Mouse (Mus musculus): Measurements from ENCODE around the gene Kcnip4. TPM values are rescaled to one million over a fixed set of nuclear protein-coding genes. Genes with fewer than 3 reads are reported as not detected.

Kcnip4 gene
- polyA plus RNA-seq, 1 experiment from 2014 or later: 6.8 TPM

- 75% methylated on average over 12 of the region's 12 CpGs for WGBS
- Histone ChIP-seq H3K4me3 (replicated peaks) (no peak overlapping the region), H3K27ac (no peak overlapping the region), H3K9me3 (no peaks in the 10 kb centered on the region), H3K36me3 (no peaks in the 10 kb centered on the region), H3K27me3 (no peaks in the 10 kb centered on the region), H3K4me2 (replicated peaks) (no peak overlapping the region), H3K9ac (replicated peaks) (no peak overlapping the region), H3K4me1 (replicated peaks) (peaks cover 3% of the 10 kb centered on the region; the same call in 1 of the 2 replicates)
- no peak for ATAC-seq
These were observed 1014.5 kb downstream of the Kcnip4 start for GRCm38 (mm10) chr5:48510241-48510640.

- Histone ChIP-seq H3K9me3 (no peaks in the 10 kb centered on the region), H3K9ac (replicated peaks) (no peak overlapping the region), H3K27me3 (no peaks in the 10 kb centered on the region), H3K36me3 (no peaks in the 10 kb centered on the region), H3K4me1 (replicated peaks) (peaks cover 3% of the 10 kb centered on the region; the same call in 1 of the 2 replicates), H3K4me2 (replicated peaks) (no peak overlapping the region), H3K27ac (no peak overlapping the region), H3K4me3 (replicated peaks) (no peak overlapping the region)
- ATAC-seq: no peak
- WGBS: 81% methylated on average over 18 of the region's 18 CpGs
These were observed 1015.3 kb downstream of the Kcnip4 start for GRCm38 (mm10) chr5:48509194-48509930.

- Histone ChIP-seq H3K4me3 (replicated peaks) (no peak overlapping the region), H3K27ac (no peak overlapping the region), H3K36me3 (no peaks in the 10 kb centered on the region), H3K4me2 (replicated peaks) (no peak overlapping the region), H3K4me1 (replicated peaks) (no peaks in the 10 kb centered on the region), H3K27me3 (no peaks in the 10 kb centered on the region), H3K9me3 (no peaks in the 10 kb centered on the region), H3K9ac (replicated peaks) (no peak overlapping the region)
- no peak for ATAC-seq
- WGBS: 84% methylated on average over 3 of the region's 3 CpGs
These were observed 1021.6 kb downstream of the Kcnip4 start for GRCm38 (mm10) chr5:48503094-48503493.

GRCm38 (mm10) chr5:48502442-48502841, 1022.3 kb downstream of the Kcnip4 start:
- Histone ChIP-seq H3K4me3 (replicated peaks) (no peak overlapping the region), H3K4me2 (replicated peaks) (no peak overlapping the region), H3K36me3 (no peaks in the 10 kb centered on the region), H3K27me3 (no peaks in the 10 kb centered on the region), H3K4me1 (replicated peaks) (no peaks in the 10 kb centered on the region), H3K9me3 (no peaks in the 10 kb centered on the region), H3K27ac (no peak overlapping the region), H3K9ac (replicated peaks) (no peak overlapping the region)
- no peak for ATAC-seq

GRCm38 (mm10) chr5:48500204-48500603, 1024.5 kb downstream of the Kcnip4 start:
- Histone ChIP-seq H3K9me3 (no peaks in the 10 kb centered on the region), H3K36me3 (no peaks in the 10 kb centered on the region), H3K4me3 (replicated peaks) (no peak overlapping the region), H3K27me3 (no peaks in the 10 kb centered on the region), H3K27ac (no peak overlapping the region), H3K4me2 (replicated peaks) (no peak overlapping the region), H3K4me1 (replicated peaks) (no peaks in the 10 kb centered on the region), H3K9ac (replicated peaks) (no peak overlapping the region)
- no peak for ATAC-seq
- WGBS: 89% methylated on average over 5 of the region's 5 CpGs

- Histone ChIP-seq H3K27ac (no peak overlapping the region), H3K4me1 (replicated peaks) (peaks cover 8% of the 10 kb centered on the region), H3K9ac (replicated peaks) (no peak overlapping the region), H3K4me2 (replicated peaks) (no peak overlapping the region), H3K9me3 (no peaks in the 10 kb centered on the region), H3K4me3 (replicated peaks) (no peak overlapping the region), H3K27me3 (no peaks in the 10 kb centered on the region), H3K36me3 (no peaks in the 10 kb centered on the region)
- ATAC-seq: no peak
- WGBS: 82% methylated on average over 3 of the region's 3 CpGs
These were observed 1033.7 kb downstream of the Kcnip4 start for GRCm38 (mm10) chr5:48490864-48491477.

- Histone ChIP-seq H3K27me3 (no peaks in the 10 kb centered on the region), H3K4me2 (replicated peaks) (no peak overlapping the region), H3K36me3 (no peaks in the 10 kb centered on the region)
These were observed 1035.0 kb downstream of the Kcnip4 start for GRCm38 (mm10) chr5:48489549-48490288.

GRCm38 (mm10) chr5:48483112-48483511, 1041.6 kb downstream of the Kcnip4 start:
- H3K4me2 ChIP-seq (replicated peaks): no peak overlapping the region
- no peaks in the 10 kb centered on the region for H3K36me3 ChIP-seq
- no peaks in the 10 kb centered on the region for H3K27me3 ChIP-seq
- WGBS: 94% methylated on average over 2 of the region's 2 CpGs
- H3K27ac ChIP-seq: no peak overlapping the region
- no peaks in the 10 kb centered on the region for H3K4me1 ChIP-seq (replicated peaks)
- H3K9me3 ChIP-seq: no peaks in the 10 kb centered on the region
- no peak for ATAC-seq
- no peak overlapping the region for H3K9ac ChIP-seq (replicated peaks)
- no peak overlapping the region for H3K4me3 ChIP-seq (replicated peaks)

More at GRCm38 (mm10) chr5:48489549-48490288, 1035.0 kb downstream of the Kcnip4 start:
- H3K4me3 ChIP-seq (replicated peaks): no peak overlapping the region
- no peak overlapping the region for H3K9ac ChIP-seq (replicated peaks)
- 25% methylated on average over 5 of the region's 5 CpGs for WGBS
- peaks cover 8% of the 10 kb centered on the region for H3K4me1 ChIP-seq (replicated peaks)
- H3K27ac ChIP-seq: peak overlapping the region; percentile 17; the same call in 1 of the 2 replicates
- ATAC-seq: peak; percentile 86
- H3K9me3 ChIP-seq: no peaks in the 10 kb centered on the region

GRCm38 (mm10) chr5:48460221-48460620, 1064.5 kb downstream of the Kcnip4 start:
- no peaks in the 10 kb centered on the region for H3K9me3 ChIP-seq
- no peak overlapping the region for H3K9ac ChIP-seq (replicated peaks)
- H3K4me3 ChIP-seq (replicated peaks): no peak overlapping the region
- WGBS: 79% methylated on average over 2 of the region's 2 CpGs
- ATAC-seq: no peak
- H3K36me3 ChIP-seq: no peaks in the 10 kb centered on the region
- H3K4me1 ChIP-seq (replicated peaks): no peaks in the 10 kb centered on the region
- no peak overlapping the region for H3K4me2 ChIP-seq (replicated peaks)
- H3K27me3 ChIP-seq: no peaks in the 10 kb centered on the region
- H3K27ac ChIP-seq: no peak overlapping the region

- ATAC-seq: no peak
- Histone ChIP-seq H3K4me2 (replicated peaks) (no peak overlapping the region), H3K36me3 (no peaks in the 10 kb centered on the region), H3K27ac (no peak overlapping the region), H3K27me3 (no peaks in the 10 kb centered on the region), H3K4me3 (replicated peaks) (no peak overlapping the region), H3K9ac (replicated peaks) (no peak overlapping the region), H3K9me3 (no peaks in the 10 kb centered on the region), H3K4me1 (replicated peaks) (no peaks in the 10 kb centered on the region)
- WGBS: 86% methylated on average over 1 of the region's 1 CpGs
These were observed 1075.8 kb downstream of the Kcnip4 start for GRCm38 (mm10) chr5:48448888-48449287.

GRCm38 (mm10) chr5:48430459-48430858, 1094.2 kb downstream of the Kcnip4 start:
- Histone ChIP-seq H3K9ac (replicated peaks) (no peak overlapping the region), H3K27me3 (no peaks in the 10 kb centered on the region), H3K9me3 (no peaks in the 10 kb centered on the region), H3K4me3 (replicated peaks) (no peak overlapping the region), H3K4me2 (replicated peaks) (no peak overlapping the region), H3K27ac (no peak overlapping the region), H3K4me1 (replicated peaks) (no peaks in the 10 kb centered on the region), H3K36me3 (no peaks in the 10 kb centered on the region)
- peak; percentile 67 for ATAC-seq

GRCm38 (mm10) chr5:48421957-48422356, 1102.8 kb downstream of the Kcnip4 start:
- no peak for ATAC-seq
- Histone ChIP-seq H3K4me3 (replicated peaks) (no peak overlapping the region), H3K27me3 (no peaks in the 10 kb centered on the region), H3K9ac (replicated peaks) (no peak overlapping the region), H3K9me3 (no peaks in the 10 kb centered on the region), H3K36me3 (no peaks in the 10 kb centered on the region), H3K4me1 (replicated peaks) (no peaks in the 10 kb centered on the region), H3K4me2 (replicated peaks) (no peak overlapping the region), H3K27ac (no peak overlapping the region)
- 97% methylated on average over 1 of the region's 1 CpGs for WGBS
